Mouse (Mus musculus): ENCODE measurements at regions not wholly inside any gene's neighbourhood (a gene's known extent, or its start where the extent isn't known, plus 50 kb on each side); places are given as distances from the start of the nearest gene placed in this dataset.

GRCm38 (mm10) chr19:16050220-16051055 is 65.6 kb upstream of the Cep78 start:
- no peak overlapping the region for H3K27ac ChIP-seq (ENCODE audit: control insufficient read depth, insufficient read depth, low read depth, low read length, poor library complexity)
- WGBS: 20% methylated on average over 18 of the region's 18 CpGs
- TF ChIP-seq POLR2A (IDR thresholded peaks at IDR 0.05; ENCODE audit: borderline replicate concordance, control insufficient read depth, low read depth, low read length) (no peak), CTCF (IDR thresholded peaks at IDR 0.05; ENCODE audit: control insufficient read depth, insufficient read depth, low read length) (no peak)
- H3K4me3 ChIP-seq (replicated peaks; ENCODE audit: control insufficient read depth, low read depth, low read length): peak overlapping the region; percentile 58
- peaks cover 1% of the 10 kb centered on the region; the same call in 1 of the 2 replicates for H3K4me1 ChIP-seq (ENCODE audit: control insufficient read depth, insufficient read depth, low read length)

DNA sequence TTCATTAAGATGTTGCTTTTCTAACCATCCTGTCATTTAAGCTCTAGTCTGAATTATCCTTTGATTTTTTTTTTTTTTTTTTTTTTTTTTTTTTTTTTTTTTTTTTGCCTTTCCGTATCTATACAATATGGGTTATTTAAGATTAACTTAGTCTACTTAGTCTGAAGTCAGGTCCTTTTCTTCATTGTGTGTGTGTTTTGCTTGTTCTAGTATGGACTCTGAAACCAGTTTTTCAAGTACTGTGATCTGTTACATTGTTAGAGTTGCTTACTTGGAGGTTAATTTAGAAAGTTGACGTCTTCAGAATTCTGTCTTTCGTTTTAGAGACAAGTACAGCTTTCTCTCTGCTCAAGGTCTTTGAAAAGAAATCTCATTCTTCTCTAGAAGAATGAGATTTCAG is 64.9 kb upstream of the Cep78 start:
- no peak overlapping the region for H3K27ac ChIP-seq (ENCODE audit: control insufficient read depth, insufficient read depth, low read depth, low read length, poor library complexity)
- peaks cover 1% of the 10 kb centered on the region; the same call in 1 of the 2 replicates for H3K4me1 ChIP-seq (ENCODE audit: control insufficient read depth, insufficient read depth, low read length)
- no peak for TF ChIP-seq CTCF (IDR thresholded peaks at IDR 0.05; ENCODE audit: control insufficient read depth, insufficient read depth, low read length)
- no peak for TF ChIP-seq POLR2A (IDR thresholded peaks at IDR 0.05; ENCODE audit: borderline replicate concordance, control insufficient read depth, low read depth, low read length)
- WGBS: 37% methylated on average over 3 of the region's 3 CpGs
- no peak overlapping the region for H3K4me3 ChIP-seq (replicated peaks; ENCODE audit: control insufficient read depth, low read depth, low read length)

- peak overlapping the region; percentile 22; the same call in 1 of the 2 replicates for H3K27ac ChIP-seq (ENCODE audit: control insufficient read depth, insufficient read depth, low read depth, low read length, poor library complexity)
These were observed 62.2 kb upstream of the Cep78 start for GRCm38 (mm10) chr19:16046977-16047376.

GRCm38 (mm10) chr19:16045261-16045660 is 60.5 kb upstream of the Cep78 start:
- H3K27ac ChIP-seq (ENCODE audit: control insufficient read depth, insufficient read depth, low read depth, low read length, poor library complexity): no peak overlapping the region
- H3K4me1 ChIP-seq (ENCODE audit: control insufficient read depth, insufficient read depth, low read length): peaks cover 3% of the 10 kb centered on the region; the same call in 1 of the 2 replicates
- TF ChIP-seq CTCF (IDR thresholded peaks at IDR 0.05; ENCODE audit: control insufficient read depth, insufficient read depth, low read length): no peak
- no peak for TF ChIP-seq POLR2A (IDR thresholded peaks at IDR 0.05; ENCODE audit: borderline replicate concordance, control insufficient read depth, low read depth, low read length)
- WGBS: 74% methylated on average over 3 of the region's 3 CpGs
- H3K4me3 ChIP-seq (replicated peaks; ENCODE audit: control insufficient read depth, low read depth, low read length): no peak overlapping the region

More at GRCm38 (mm10) chr19:16046977-16047376, 62.2 kb upstream of the Cep78 start:
- TF ChIP-seq POLR2A (IDR thresholded peaks at IDR 0.05; ENCODE audit: borderline replicate concordance, control insufficient read depth, low read depth, low read length) (no peak), CTCF (IDR thresholded peaks at IDR 0.05; ENCODE audit: control insufficient read depth, insufficient read depth, low read length) (no peak)
- Histone ChIP-seq H3K4me3 (replicated peaks; ENCODE audit: control insufficient read depth, low read depth, low read length) (no peak overlapping the region), H3K4me1 (ENCODE audit: control insufficient read depth, insufficient read depth, low read length) (peaks cover 3% of the 10 kb centered on the region; the same call in 1 of the 2 replicates)
- WGBS: 30% methylated on average over 7 of the region's 7 CpGs

GRCm38 (mm10) chr19:16044169-16044568 is 59.4 kb upstream of the Cep78 start:
- TF ChIP-seq CTCF (IDR thresholded peaks at IDR 0.05; ENCODE audit: control insufficient read depth, insufficient read depth, low read length) (no peak), POLR2A (IDR thresholded peaks at IDR 0.05; ENCODE audit: borderline replicate concordance, control insufficient read depth, low read depth, low read length) (no peak)
- peaks cover 3% of the 10 kb centered on the region; the same call in 1 of the 2 replicates for H3K4me1 ChIP-seq (ENCODE audit: control insufficient read depth, insufficient read depth, low read length)
- 33% methylated on average over 5 of the region's 5 CpGs for WGBS

DNA sequence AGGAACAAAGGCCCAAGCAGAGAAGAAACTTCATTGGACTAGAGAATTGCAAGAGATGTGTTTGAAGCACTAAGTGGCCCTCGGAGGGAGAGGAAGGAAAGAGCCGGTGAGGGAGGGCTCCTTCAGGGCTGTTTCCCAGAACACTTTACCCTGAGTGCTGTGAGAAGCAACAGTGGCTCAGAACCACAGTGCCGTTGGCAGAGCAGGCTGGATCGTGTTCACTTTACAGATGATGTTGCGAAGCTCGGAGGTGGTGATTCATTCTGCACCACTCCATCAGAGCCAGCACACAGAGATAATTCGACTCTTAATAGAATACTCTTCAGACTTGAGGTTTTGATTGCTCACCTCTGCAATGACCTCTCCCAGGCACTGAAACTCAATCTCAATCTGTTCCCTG is 58.2 kb upstream of the Cep78 start:
- peaks cover 3% of the 10 kb centered on the region; the same call in 1 of the 2 replicates for H3K4me1 ChIP-seq (ENCODE audit: control insufficient read depth, insufficient read depth, low read length)
- 68% methylated on average over 7 of the region's 7 CpGs for WGBS
- no peak overlapping the region for H3K27ac ChIP-seq (ENCODE audit: control insufficient read depth, insufficient read depth, low read depth, low read length, poor library complexity)
- no peak for TF ChIP-seq CTCF (IDR thresholded peaks at IDR 0.05; ENCODE audit: control insufficient read depth, insufficient read depth, low read length)
- no peak for TF ChIP-seq POLR2A (IDR thresholded peaks at IDR 0.05; ENCODE audit: borderline replicate concordance, control insufficient read depth, low read depth, low read length)
- H3K4me3 ChIP-seq (replicated peaks; ENCODE audit: control insufficient read depth, low read depth, low read length): no peak overlapping the region

More at GRCm38 (mm10) chr19:16044169-16044568, 59.4 kb upstream of the Cep78 start:
- H3K27ac ChIP-seq (ENCODE audit: control insufficient read depth, insufficient read depth, low read depth, low read length, poor library complexity): no peak overlapping the region
- H3K4me3 ChIP-seq (replicated peaks; ENCODE audit: control insufficient read depth, low read depth, low read length): no peak overlapping the region

DNA sequence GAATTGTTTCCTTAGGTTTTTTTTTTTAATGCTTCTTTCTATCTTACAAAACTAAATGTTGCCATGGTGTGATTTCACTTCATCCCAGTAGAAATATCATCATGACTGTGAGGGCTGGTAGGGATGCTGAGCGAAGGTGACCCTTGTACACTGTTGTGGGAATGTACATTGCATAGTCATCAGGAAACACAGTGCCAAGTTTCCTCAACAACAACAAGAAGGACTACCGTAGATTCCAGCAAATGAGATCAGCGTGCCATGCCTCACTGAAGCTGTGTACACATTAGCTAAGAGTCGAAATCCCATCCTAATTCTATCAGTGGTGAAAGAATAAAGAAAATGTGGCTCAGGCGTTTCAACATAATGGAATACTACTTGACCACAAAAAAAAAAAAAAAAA is 57.1 kb upstream of the Cep78 start:
- no peak for TF ChIP-seq POLR2A (IDR thresholded peaks at IDR 0.05; ENCODE audit: borderline replicate concordance, control insufficient read depth, low read depth, low read length)
- no peak for TF ChIP-seq CTCF (IDR thresholded peaks at IDR 0.05; ENCODE audit: control insufficient read depth, insufficient read depth, low read length)
- peaks cover 1% of the 10 kb centered on the region; the same call in 1 of the 2 replicates for H3K4me1 ChIP-seq (ENCODE audit: control insufficient read depth, insufficient read depth, low read length)
- 70% methylated on average over 5 of the region's 5 CpGs for WGBS

DNA sequence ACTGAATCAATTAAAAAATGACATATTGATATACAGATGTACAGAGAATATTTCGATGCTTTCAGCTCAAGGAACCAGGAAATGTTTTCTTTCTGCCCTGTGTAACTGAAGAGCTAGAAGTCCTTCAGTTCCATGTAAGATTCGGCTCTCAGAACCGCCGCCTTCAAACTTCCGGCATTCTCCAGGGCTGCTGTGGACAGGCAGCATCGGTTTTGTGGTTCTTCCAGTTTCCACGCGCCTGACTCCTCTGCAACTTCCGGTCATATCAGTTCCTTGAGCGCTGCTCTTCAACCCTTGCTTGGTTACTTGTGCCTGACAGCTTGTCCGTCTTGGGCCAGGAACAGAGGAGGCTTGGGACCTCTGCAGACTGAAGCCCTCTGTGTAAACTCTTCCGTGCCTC is 53.0 kb upstream of the Cep78 start:
- WGBS: 72% methylated on average over 12 of the region's 12 CpGs
- Histone ChIP-seq H3K4me3 (replicated peaks; ENCODE audit: control insufficient read depth, low read depth, low read length) (no peak overlapping the region), H3K4me1 (ENCODE audit: control insufficient read depth, insufficient read depth, low read length) (no peaks in the 10 kb centered on the region; the same call in 1 of the 2 replicates), H3K27ac (ENCODE audit: control insufficient read depth, insufficient read depth, low read depth, low read length, poor library complexity) (no peak overlapping the region)
- no peak for TF ChIP-seq CTCF (IDR thresholded peaks at IDR 0.05; ENCODE audit: control insufficient read depth, insufficient read depth, low read length)
- TF ChIP-seq POLR2A (IDR thresholded peaks at IDR 0.05; ENCODE audit: borderline replicate concordance, control insufficient read depth, low read depth, low read length): no peak

More for the DNA sequence above, 57.1 kb upstream of the Cep78 start:
- H3K4me3 ChIP-seq (replicated peaks; ENCODE audit: control insufficient read depth, low read depth, low read length): no peak overlapping the region
- no peak overlapping the region for H3K27ac ChIP-seq (ENCODE audit: control insufficient read depth, insufficient read depth, low read depth, low read length, poor library complexity)

Measured in bone marrow, adult 2 months (tissue).